Mouse (Mus musculus): ENCODE data around the gene Ado. TPM values are rescaled to one million over a fixed set of nuclear protein-coding genes. Genes with fewer than 3 reads are reported as not detected.

The Ado gene
- polyA plus RNA-seq, 1 experiment from 2014 or later: 76.3 TPM

Other genes with a start within 250 kb of the Ado start
- 0.23 and 0.35 TPM in 2 replicates for gene Egr2, start 13.5 kb downstream of the Ado start, polyA plus RNA-seq (2015; fragmentation: Nextera tagmentation; extraction: Ambion mirVana)

Data from forebrain, embryonic 16.5 days (tissue).